Mouse (Mus musculus) gastrocnemius, postnatal 14 days (tissue): ENCODE data around the gene Arhgap44. TPM values are rescaled to one million over a fixed set of nuclear protein-coding genes. Genes with fewer than 3 reads are reported as not detected.

ENCODE experiments used
- DNase-seq: peaks from one replicate; pipeline ENCODE4 v3.0.0; 2021; ENCODE audit warnings: mixed read lengths
- intact Hi-C: fragments of 180-260 bp; cut with DNase I; formaldehyde crosslinking; loops from one replicate; pipeline ENCODE4 v1.15.1; 2025; ENCODE audit warnings: low total_unique reads
- microRNA-seq, 2 experiments: library from miRNA; unstranded; fragments of <30 nt; microRNA quantifications; one replicate each; pipeline ENCODE4 v1.2.0; 2021
- total RNA-seq, 2 experiments: library from RNA; stranded (reverse); gene quantifications; 2 replicates each; pipeline ENCODE4 v1.2.3; 2021

Gene Arhgap44
- total RNA-seq, 2 experiments from 2014 or later, result 5.1 to 5.9 TPM

DNA sequence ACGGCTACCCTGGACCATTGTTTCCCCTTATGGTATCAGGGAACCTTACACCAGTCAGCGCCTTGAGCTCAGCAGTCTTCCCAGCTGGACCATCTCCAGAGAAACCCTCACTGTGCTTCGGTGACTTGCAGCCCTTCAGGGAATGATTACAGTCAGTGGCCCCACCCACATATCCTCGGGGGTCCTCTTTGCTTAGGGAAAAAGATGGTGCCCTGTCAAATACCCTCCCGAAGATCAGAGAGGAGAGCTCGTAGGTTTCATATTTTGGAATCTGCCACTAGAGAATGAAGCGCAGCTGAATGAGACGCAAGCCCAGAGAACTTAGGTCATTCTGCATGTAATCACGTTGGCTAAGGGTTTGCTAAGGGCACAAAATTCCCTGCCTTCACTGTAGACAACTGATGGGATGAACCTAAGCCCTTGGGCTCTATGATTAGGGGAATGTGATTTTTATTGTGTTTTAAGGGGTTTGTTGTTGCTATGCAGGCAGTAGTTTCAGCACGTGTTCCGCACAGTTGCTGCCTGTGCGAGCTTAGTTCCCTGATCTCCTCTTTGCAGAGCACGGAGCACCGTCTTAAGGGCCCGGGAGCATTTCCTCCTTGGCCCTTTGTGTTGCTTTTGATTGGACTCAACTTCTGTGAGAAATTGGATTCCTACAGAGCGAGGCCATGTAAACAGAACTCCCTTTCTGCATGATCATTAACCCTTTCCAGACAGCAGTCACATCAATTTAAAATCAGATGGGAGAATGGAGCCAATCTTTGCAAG, 205.6 kb downstream of the Arhgap44 start:
- no peak for DNase-seq
- intact Hi-C loops, result no loop called here

Small RNA genes lying within 50 kb of the gene (microRNA-seq; reads per million reads assigned to microRNA genes)
- gene Gm25991, result 0 reads per million in 2 experiments

Other genes starting within 250 kb of the Arhgap44 start
- 10 to 100 TPM; 19.4 to 21.2 TPM for gene Elac2, start 183.9 kb downstream of the Arhgap44 start, total RNA-seq
- gene 1700086D15Rik, start 3.1 kb downstream of the Arhgap44 start, total RNA-seq, result not detected
- gene Myocd, start 107.0 kb upstream of the Arhgap44 start, total RNA-seq, result 1 to 10 TPM; 1.4 to 1.7 TPM